Mouse (Mus musculus) G1E (cell line): Measurements from ENCODE around the gene Chst15.

ENCODE experiments used
- CTCF ChIP-seq: IDR thresholded peaks from 2 replicates; pipeline ENCODE4 v1.5.1; 2012; ENCODE audit warnings: low read depth, low read length, inconsistent platforms, mixed read lengths
- GATA1 ChIP-seq: IDR thresholded peaks from 2 replicates; pipeline ENCODE4 v1.6.1; 2012; ENCODE audit warnings: borderline replicate concordance, low read length, inconsistent platforms, mixed read lengths
- GATA2 ChIP-seq: IDR thresholded peaks from 2 replicates; pipeline ENCODE4 v1.6.1; 2012; ENCODE audit warnings: low read depth, low read length, inconsistent platforms, borderline replicate concordance
- POLR2AphosphoS5 ChIP-seq: IDR thresholded peaks from 2 replicates; pipeline ENCODE4 v1.6.1; 2012; ENCODE audit warnings: low read depth, low read length, inconsistent platforms; ENCODE audit not compliant: insufficient replicate concordance
- TAL1 ChIP-seq: conservative IDR thresholded peaks from 2 replicates; pipeline ENCODE4 v1.6.1; 2012; ENCODE audit warnings: low read depth, low read length, inconsistent platforms, mixed read lengths

DNA sequence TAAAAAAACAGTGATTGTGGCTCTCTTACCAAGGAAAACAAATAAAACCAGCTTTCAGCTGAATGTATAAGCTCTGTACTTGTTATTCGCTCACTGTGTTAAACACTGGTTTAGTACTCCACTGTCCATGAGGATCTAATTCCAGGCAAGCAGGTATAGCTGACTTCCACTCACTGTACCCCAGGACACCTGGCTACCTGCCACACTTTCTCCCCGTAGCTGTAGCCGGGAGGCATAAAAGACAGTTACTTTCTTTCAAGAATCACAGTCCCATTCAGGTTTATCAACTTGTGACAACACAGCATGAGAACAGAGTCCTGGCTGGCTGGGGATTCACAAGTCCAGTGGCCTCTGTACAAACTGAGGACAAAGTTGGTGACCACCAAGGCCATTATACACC lies 20.9 kb downstream of the Chst15 start:
- TF ChIP-seq CTCF (no peak), GATA1 (no peak), POLR2AphosphoS5 (no peak), TAL1 (no peak), GATA2 (no peak)
